Mouse (Mus musculus) ES-Bruce4 (cell line): ENCODE data around the gene Carmil2.

ENCODE experiments used
- CTCF ChIP-seq: IDR thresholded peaks from one replicate; pipeline ENCODE4 v1.8.1; 2011; ENCODE audit warnings: low read depth, low read length
- EP300 ChIP-seq: IDR thresholded peaks from 2 replicates; pipeline ENCODE4 v1.6.1; 2011; ENCODE audit warnings: low read depth, low read length; ENCODE audit not compliant: insufficient read depth
- POLR2A ChIP-seq: IDR thresholded peaks from one replicate; pipeline ENCODE4 v1.8.1; 2011; ENCODE audit warnings: low read length; ENCODE audit not compliant: insufficient read depth

GRCm38 (mm10) chr8:105688242-105688752 is 2.2 kb downstream of the Carmil2 start:
- no peak for TF ChIP-seq POLR2A
- no peak for TF ChIP-seq CTCF
- no peak for TF ChIP-seq EP300
